Mouse (Mus musculus): ENCODE results near the gene Erg.

DNA sequence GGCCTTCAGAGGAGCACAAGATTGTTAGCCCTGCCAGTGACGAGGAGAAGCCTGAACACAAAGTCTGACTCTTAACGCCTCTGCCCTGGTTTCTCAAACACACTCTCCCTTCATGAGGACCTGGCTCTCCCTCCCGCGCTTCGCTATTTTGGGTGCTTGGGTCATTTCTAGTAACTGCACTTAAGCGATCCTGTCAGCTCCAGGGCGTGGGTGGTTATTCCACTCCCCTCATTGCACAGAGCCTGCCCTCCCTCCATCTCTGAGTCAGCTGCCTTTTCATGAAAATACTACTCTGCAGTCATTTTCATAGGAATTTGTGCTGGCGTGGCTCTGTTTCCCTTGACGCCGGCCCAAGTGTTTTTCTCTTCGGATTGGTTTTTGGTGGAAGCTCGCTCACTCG, 13.2 kb downstream of the Erg start:
- TF ChIP-seq POLR2A (IDR thresholded peaks at IDR 0.05; ENCODE audit: borderline replicate concordance, insufficient read depth, low read length): no peak
- no peak for TF ChIP-seq CTCF (IDR thresholded peaks at IDR 0.05; ENCODE audit: borderline replicate concordance, insufficient read depth, low read depth, low read length)
